Mouse (Mus musculus) adrenal gland, postnatal 10 days (tissue): ENCODE results near the gene Paxx. TPM values are rescaled to one million over a fixed set of nuclear protein-coding genes. Genes with fewer than 3 reads are reported as not detected.

Experiments used
- DNase-seq: peaks from one replicate; pipeline ENCODE4 v3.0.0; 2021; ENCODE audit warnings: mixed read lengths
- long read RNA-seq, 2 experiments: library from polyadenylated mRNA; stranded (forward); transcript quantifications; one replicate each; pipeline ENCODE4 v2.0.0; 2021
- total RNA-seq, 2 experiments: library from RNA; stranded (reverse); gene quantifications; 2 replicates each; pipeline ENCODE4 v1.2.3; 2021

Paxx gene
- total RNA-seq, result 10 to 100 TPM; 33.1 to 42.3 TPM
- long read RNA-seq, experiment 1, transcript Paxx-204 (6 exons, 917 nt), result minor isoform, 5 of 38 reads
- long read RNA-seq, experiment 1, transcript Paxx-201 (7 exons, 981 nt), result major isoform, 8 of 38 reads
- long read RNA-seq, experiment 1, partial matches to known transcripts, result 14 of 38 reads
- long read RNA-seq, experiment 1, other reads (novel, unspliced or antisense), result 11 of 38 reads
- long read RNA-seq, experiment 2, transcript Paxx-204 (6 exons, 917 nt), result major isoform, 14 of 29 reads
- long read RNA-seq, experiment 2, transcript Paxx-201 (7 exons, 981 nt), result minor isoform, 5 of 29 reads
- long read RNA-seq, experiment 2, partial matches to known transcripts, result 3 of 29 reads
- long read RNA-seq, experiment 2, other reads (novel, unspliced or antisense), result 7 of 29 reads

DNA sequence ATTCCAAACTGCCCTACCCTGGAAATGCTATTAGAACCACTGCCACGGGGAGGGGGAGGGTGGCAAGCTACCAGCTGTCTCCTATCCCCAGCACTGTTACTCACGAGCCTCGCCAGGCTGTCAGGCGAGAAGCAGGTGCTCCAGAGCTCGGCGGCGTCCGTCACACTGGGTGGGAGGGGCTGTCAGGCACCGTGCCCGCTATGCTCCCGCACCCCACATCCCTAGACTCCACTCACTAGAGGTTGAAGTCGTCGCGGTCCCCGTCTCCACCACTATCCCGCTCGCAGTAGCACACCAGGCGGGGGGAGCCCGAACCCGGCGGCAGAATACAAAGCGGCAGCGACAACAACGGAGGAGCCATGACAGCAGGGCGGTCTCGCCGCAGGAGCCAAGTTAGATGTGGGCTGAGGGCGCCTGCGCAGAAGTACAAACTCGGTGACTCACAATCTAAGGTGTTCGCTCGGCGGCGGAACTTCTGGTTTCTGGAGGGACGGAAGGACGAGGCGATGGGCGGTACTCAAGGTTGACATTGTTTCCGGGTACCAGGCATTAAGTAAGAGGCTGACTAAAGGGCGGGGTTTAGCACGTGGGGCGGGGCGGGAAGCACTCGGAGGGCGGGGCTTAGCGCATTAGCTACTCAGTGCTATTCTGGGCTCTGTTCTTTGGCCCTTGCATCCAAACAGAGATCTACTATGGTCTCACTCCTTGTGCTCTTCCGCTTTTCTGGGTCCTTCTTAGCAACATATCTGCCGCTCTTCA lies at the start of gene Paxx:
Gene Paxx, minus strand, starts transcription at position 544 of the 759 bp plus-strand sequence.
- peak; percentile 93 for DNase-seq

DNA sequence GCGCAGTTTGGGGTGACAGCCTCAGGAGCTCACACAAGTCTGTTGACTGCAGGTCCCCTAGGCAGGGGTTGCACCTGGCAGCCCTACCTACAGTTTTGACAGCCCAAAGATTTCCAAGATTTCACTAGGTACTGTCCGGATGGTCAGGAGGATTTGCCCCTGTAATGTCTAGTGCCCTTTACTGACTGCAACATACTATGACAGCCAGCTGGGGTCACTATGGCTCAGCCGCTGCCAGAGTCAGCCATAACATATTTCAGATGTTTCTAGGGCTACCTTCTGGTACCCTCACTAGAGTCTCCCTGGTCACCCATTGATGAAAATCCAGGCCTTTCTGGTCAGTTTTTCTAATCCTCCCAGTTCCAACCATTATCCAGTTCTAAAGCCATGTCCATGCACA lies 49.0 kb upstream of the Paxx start:
- DNase-seq, result no peak

DNA sequence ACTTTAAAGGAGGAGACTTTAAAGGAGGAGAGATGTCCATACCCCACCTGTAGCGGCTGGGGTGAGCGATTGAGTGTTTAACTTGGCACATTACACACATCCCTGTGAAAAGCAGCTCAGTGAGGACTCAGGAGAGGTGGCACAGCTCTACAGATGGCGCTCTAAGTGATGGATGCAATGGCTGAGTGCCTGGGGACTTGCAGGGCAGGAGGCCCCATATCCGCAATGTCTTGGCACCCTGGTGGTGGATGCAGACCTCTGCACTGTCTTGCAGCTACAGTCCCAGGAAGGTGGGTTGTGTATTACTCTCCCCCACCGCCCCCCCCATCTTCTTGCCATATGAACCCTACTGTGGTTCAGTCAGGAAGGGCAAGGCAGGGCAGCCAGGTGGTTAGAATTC lies 46.1 kb upstream of the Paxx start:
- peak; percentile 27 for DNase-seq

- DNase-seq, result no peak
Measured at GRCm38 (mm10) chr2:25505860-25506259, 45.0 kb upstream of the Paxx start.

DNA sequence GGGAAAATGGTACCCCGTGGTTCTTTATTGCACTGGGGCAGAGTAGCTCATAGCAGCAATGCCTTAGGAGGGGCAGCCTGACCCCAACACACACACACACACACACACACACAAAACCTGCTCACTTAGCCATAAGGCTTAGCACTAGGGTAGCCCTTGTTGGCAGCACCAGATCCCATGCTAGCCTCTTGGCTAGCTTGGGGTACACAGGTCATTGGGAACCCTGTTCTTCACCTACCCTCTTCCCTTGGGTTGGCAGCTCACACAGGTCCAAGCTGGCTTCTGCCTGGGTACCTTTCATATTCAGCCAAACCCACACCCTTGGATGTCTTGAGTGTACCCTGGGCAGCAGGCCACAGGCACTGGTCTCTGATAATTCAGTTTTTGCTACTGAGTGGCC lies 44.1 kb upstream of the Paxx start:
- no peak for DNase-seq

- DNase-seq, result no peak
Measured at GRCm38 (mm10) chr2:25504538-25504937, 43.6 kb upstream of the Paxx start.

DNA sequence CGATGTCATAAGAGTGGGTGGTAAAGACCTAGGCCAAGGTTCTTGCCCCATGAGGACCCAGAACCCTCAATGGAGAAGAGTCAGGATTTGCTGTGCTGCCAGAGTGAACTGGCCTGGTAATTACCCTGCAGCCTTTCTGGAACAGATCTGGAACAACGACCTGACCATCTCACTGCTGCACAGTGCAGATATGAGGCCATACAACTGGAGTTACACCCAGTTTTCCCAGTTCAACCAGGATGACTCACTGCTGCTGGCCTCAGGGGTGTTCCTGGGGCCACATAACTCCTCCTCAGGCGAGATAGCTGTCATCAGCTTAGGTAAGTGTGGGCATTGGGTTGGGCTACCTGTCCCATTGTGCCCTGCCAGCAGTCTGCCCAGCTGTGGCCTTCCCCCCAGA lies 41.8 kb upstream of the Paxx start:
- DNase-seq, result no peak

- no peak for DNase-seq
Measured at GRCm38 (mm10) chr2:25501593-25502486, 40.9 kb upstream of the Paxx start, which contains the start of gene C8g. TSS of gene C8g (minus strand) at chr2:25501719.

- peak; percentile 87 for DNase-seq
Measured at GRCm38 (mm10) chr2:25500576-25501405, 39.9 kb upstream of the Paxx start, which contains the start of gene Fbxw5. TSS of gene Fbxw5 (plus strand) at chr2:25500750.

DNA sequence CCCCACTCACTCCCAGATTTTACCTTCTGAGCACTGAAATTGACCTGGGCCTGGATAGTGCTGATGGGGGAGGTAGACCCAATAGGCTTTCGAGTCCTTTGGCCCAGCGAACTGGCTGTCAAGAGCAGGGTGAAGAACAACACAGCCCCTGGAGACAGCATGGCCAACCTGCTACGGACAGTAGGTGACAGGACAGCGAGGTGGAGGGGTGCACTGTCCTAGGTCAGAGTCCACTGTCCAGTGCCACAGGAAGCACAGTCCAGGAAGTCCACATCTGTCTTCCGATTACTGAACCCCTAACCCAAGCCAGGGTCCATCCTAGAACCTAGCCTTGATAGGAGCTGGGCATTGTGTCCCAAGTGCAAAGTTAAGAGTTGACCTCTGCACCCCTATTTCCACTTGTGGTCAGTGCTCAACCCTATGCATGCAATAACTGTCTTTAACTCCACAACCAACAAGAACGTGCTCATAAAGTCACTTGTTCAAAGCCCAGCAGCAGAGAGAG lies 39.2 kb upstream of the Paxx start:
- no peak for DNase-seq

DNA sequence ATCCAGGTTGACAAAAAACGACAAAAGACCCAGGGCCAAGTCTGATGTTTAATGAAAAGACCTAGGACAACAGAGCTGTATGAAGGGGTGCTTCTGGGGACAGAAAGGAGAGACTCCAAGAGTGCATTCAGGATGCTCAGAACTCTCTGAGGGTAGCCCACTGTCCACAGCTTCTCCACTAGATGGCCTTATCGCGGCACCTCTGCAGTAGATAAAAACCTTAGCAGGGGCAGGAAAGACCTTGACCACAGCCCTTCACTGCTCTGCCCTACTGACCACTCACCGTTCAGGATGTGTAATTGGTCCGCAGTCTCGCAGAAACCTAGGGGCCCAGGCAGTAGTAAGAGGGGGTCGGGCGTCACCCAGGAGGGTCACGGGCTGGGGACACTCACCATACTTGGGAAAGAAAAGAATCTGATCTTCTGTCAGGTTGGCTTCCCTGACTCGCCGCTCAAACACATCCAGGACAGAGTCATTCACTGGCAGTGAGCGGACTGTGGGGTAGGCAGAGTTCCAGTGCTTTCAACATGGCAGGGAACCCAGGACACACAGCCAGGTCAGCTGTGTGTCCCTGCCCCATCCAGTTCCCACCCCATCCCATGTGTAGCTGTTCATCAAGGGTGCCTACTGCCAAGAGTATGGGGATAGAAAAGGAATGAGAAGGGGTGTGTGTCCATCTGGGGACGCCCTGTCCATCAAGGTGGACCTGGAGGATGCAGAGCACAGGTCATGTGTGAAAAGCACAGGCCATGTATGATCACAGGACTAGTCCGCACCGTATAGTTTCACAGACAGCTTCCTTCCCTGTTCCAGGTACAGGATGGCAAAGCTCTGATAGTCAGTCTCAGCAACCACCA lies 38.0 kb upstream of the Paxx start:
- no peak for DNase-seq

- DNase-seq, result no peak
Measured at GRCm38 (mm10) chr2:25497846-25498575, 37.1 kb upstream of the Paxx start.

DNA sequence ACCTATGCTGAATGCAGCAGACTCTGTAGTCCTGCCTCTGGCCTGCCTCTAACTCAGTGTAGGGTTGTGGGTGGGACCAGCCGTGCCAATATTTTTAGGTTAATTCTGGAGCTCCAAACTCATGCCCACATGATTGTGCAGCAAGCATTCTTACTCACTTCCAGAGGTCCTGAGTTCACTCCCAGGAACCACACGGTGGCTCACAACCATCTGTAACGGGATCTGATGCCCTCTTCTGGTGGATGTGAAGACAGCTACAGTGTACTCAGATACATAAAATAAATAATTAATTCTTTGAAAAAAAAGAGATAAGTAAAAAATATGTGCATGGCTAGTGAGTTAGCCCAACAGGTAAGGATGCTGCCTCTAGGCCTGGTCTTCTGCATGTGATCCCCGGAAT lies 35.6 kb upstream of the Paxx start:
- DNase-seq, result peak; percentile 30

DNA sequence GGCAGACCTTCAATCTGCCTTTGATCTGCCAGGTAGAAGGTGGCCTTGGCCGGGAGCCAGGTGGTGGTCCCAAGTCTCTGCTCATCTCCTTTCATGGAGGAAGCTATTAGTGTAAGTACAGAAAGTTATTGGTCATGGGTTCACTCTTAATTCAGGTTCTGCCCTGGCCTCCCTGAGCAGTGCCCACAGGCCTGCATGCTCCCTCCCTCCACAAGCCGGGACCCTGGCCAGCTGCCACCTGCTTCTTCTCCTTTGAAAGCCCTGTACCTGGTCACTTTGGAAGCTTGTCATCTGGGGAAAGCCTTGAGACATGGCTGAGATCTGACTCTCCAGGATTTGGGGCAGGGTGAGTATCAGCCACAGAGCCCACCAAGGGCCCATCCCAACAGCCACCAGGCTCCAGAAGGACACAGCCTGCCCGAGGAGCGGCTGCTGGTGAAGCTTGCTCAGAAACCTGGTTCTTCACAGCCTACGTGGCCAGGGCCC lies 32.6 kb upstream of the Paxx start, which contains the start of gene Lcn12:
Gene Lcn12, minus strand, starts transcription at position 436 of the 486 bp plus-strand sequence.
- no peak for DNase-seq

DNA sequence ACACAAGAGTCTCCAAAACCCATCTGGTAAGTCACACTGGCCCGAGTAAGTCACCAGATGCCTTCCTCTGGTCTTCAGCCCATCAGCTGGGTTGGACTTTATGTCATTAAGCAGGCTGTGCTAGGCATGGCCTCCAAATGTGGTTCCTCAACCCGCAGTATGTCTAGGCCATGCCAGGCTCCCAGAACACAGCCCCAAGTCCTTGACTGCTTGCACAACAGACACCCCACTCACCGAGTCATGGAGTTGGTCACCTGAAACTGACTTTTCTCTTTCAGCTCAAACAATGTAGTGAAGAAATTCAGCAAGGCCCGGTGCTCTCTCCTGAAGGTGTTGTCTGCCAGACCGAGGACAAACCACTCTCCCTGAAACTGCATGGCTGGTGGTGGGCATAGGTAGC lies 32.1 kb upstream of the Paxx start:
- DNase-seq, result no peak

DNA sequence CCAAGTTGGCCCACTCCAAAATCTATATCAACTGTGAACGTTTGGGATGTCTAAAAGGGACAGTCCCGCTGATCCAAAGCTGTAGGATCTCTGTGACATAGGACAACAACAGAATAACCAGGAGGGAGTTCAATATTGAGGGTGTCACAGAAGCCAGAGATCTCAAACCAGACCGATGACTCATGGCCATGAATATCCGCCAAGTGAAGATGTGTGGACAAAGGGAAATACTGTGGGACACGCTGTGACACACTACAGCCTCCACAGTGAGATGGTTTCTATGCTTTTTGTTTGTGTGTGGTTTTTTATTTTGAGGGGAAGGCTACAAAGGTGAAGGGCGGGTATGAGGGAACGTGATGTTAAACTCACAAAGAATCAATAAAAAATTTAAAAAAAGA lies 27.8 kb upstream of the Paxx start:
- peak; percentile 42 for DNase-seq

GRCm38 (mm10) chr2:25487965-25488670 lies 27.2 kb upstream of the Paxx start:
- no peak for DNase-seq

DNA sequence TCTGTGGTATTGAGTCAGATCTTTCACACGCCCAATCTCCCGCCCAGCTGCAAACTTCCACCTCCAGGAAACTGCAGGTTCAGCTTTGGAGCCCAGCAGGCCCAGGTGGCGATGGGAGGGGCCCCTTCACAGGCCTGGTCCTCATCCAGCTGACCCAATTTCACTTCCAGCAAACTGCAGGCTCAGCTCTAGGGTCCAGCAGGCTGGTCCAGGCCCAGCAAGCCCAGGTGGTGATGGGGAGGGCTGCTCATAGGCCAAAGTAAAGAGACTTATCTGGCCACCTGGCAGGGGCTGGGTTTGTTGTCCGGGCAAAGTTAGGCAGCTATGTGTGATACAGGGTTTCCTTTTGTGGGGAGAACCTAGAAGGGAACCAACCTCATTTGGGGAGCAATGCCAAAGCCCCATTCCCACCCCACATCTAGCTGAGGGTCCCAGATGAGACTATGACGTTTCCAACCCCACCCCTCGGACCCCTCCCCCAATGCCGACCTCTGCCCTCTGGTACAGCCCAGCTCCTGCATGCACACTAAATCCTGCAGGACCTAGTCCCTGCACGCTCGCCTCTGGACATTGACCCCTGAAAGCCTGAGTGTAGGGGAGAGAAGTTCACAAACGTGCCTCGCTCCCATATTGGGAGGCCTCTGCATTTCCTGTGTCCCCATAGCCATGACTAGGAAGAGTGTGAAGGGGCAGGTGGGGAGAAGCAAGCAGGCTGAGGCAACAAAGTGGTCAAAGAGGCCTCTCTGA lies 24.2 kb upstream of the Paxx start:
- DNase-seq, result no peak
